Mouse (Mus musculus) CD8-positive naive resting alpha-beta T cell, adult 57 days (primary cell): ENCODE measurements around the gene Cul7. TPM values are rescaled to one million over a fixed set of nuclear protein-coding genes. Genes with fewer than 3 reads are reported as not detected.

Experiments
- total RNA-seq: library from RNA; stranded (reverse); gene quantifications from one replicate; pipeline ENCODE4 v1.2.4, GENCODE M21; 2023

Gene Cul7
- 7.3 TPM for total RNA-seq

GRCm38 (mm10) chr17:46650232-46651031 is at the start of gene Cul7:
Gene Cul7 (plus strand): TSS chr17:46650337.

GRCm38 (mm10) chr17:46628791-46629684 is 21.1 kb upstream of the Cul7 start, which contains the start of gene Ptk7:
Gene Ptk7 (minus strand): TSS chr17:46629504.

GRCm38 (mm10) chr17:46645561-46646321 is 4.4 kb upstream of the Cul7 start, which contains the start of the genes Klc4 and Mrpl2:
Gene Klc4 (minus strand): TSS chr17:46646022.
Gene Mrpl2 (plus strand): TSS chr17:46646229.

GRCm38 (mm10) chr17:46673850-46674529 is 23.9 kb downstream of the Cul7 start, which contains the start of gene Rrp36:
Gene Rrp36 (minus strand): TSS chr17:46674352.

GRCm38 (mm10) chr17:46678416-46678815 is 28.3 kb downstream of the Cul7 start, which contains the start of gene Mea1:
Gene Mea1 (plus strand): TSS chr17:46678793.

GRCm38 (mm10) chr17:46680760-46681373 is 30.7 kb downstream of the Cul7 start, which contains the start of gene Klhdc3:
Gene Klhdc3 (minus strand): TSS chr17:46680914.

GRCm38 (mm10) chr17:46704887-46705835 is 55.0 kb downstream of the Cul7 start, which contains the start of gene Ppp2r5d:
Gene Ppp2r5d (minus strand): TSS chr17:46705111.

GRCm38 (mm10) chr17:46710959-46711597 is 60.9 kb downstream of the Cul7 start, which contains the start of gene Pex6:
Gene Pex6 (plus strand): TSS chr17:46711463.

Other genes with a start within 250 kb of the Cul7 start
- not detected for gene Crip3, start 221.4 kb upstream of the Cul7 start, total RNA-seq
- not detected for gene Slc22a7, start 211.9 kb upstream of the Cul7 start, total RNA-seq
- 0.18 TPM for gene Ttbk1, start 162.7 kb upstream of the Cul7 start, total RNA-seq
- gene Dnph1, start 153.6 kb upstream of the Cul7 start, total RNA-seq = not detected
- 20.4 TPM for gene Cul9, start 103.9 kb upstream of the Cul7 start, total RNA-seq
- 66.8 TPM for gene Srf, start 94.2 kb upstream of the Cul7 start, total RNA-seq
- gene Ptk7, start 20.8 kb upstream of the Cul7 start, total RNA-seq = not detected
- 15.0 TPM for gene Klc4, start 4.3 kb upstream of the Cul7 start, total RNA-seq
- gene Mrpl2, start 4.1 kb upstream of the Cul7 start, total RNA-seq = 31.6 TPM
- gene Rrp36, start 24.0 kb downstream of the Cul7 start, total RNA-seq = 34.8 TPM
- gene Mea1, start 28.5 kb downstream of the Cul7 start, total RNA-seq = 31.5 TPM
- 46.1 TPM for gene Klhdc3, start 30.6 kb downstream of the Cul7 start, total RNA-seq
- gene Ppp2r5d, start 54.8 kb downstream of the Cul7 start, total RNA-seq = 34.2 TPM
- 28.2 TPM for gene Pex6, start 61.1 kb downstream of the Cul7 start, total RNA-seq
- 3.2 TPM for gene Gnmt, start 78.8 kb downstream of the Cul7 start, total RNA-seq
- gene Cnpy3, start 101.9 kb downstream of the Cul7 start, total RNA-seq = 57.9 TPM
- gene Ptcra, start 113.4 kb downstream of the Cul7 start, total RNA-seq = 0.40 TPM
- gene 2310039H08Rik, start 122.3 kb downstream of the Cul7 start, total RNA-seq = 22.0 TPM
- gene Rpl7l1, start 132.3 kb downstream of the Cul7 start, total RNA-seq = 70.1 TPM
- 30.8 TPM for gene Bicral, start 208.1 kb downstream of the Cul7 start, total RNA-seq
- gene Tbcc, start 240.3 kb downstream of the Cul7 start, total RNA-seq = 14.1 TPM